In genomic region chr14:57057204-57057562, GRCm38 (mm10) we compare ENCODE assay signal across 7 mouse cellular contexts. TPM values are rescaled to one million over a fixed set of nuclear protein-coding genes. Genes with fewer than 3 reads are reported as not detected.
DNase-seq lines count a peak whose midpoint lies in the region; ATAC-seq lines count a peak whose summit lies in the region.

No protein-coding gene starts in this region.

- no peak for DNase-seq in lung, adult 18-20 months
- no peak for DNase-seq in forebrain, embryonic 14.5 days (ENCODE audit: low spot score)
- DNase-seq in layer of hippocampus, adult 11-12 months (ENCODE audit: low spot score) = no peak
- DNase-seq in ovary, postnatal 10 days (ENCODE audit: low spot score) = no peak

- peak overlapping the region; percentile 20; the same call in 1 of the 2 replicates for H3K9ac ChIP-seq in lung, embryonic 15.5 days
- H3K9ac ChIP-seq in forebrain, embryonic 14.5 days (ENCODE audit: low read length) = no peak overlapping the region; the same call in 1 of the 2 replicates
- no peak overlapping the region for H3K9ac ChIP-seq in liver, embryonic 12.5 days
- no peak overlapping the region for H3K9ac ChIP-seq in stomach, embryonic 15.5 days

- 6% methylated on average over 19 of the region's 19 CpGs for WGBS in lung, embryonic 15.5 days
- WGBS in forebrain, embryonic 14.5 days = 2% methylated on average over 19 of the region's 19 CpGs
- 5% methylated on average over 19 of the region's 19 CpGs for WGBS in liver, embryonic 12.5 days (ENCODE audit: insufficient replicate concordance)
- WGBS in stomach, embryonic 15.5 days = 4% methylated on average over 19 of the region's 19 CpGs

- no peak; the same call in 1 of the 2 replicates for ATAC-seq in lung, embryonic 15.5 days (ENCODE audit: borderline replicate concordance, extremely low read depth, low FRiP score, low TSS enrichment)
- ATAC-seq in forebrain, embryonic 14.5 days = no peak
- ATAC-seq in liver, embryonic 12.5 days = no peak
- ATAC-seq in stomach, embryonic 15.5 days (ENCODE audit: insufficient read depth, low FRiP score, low read depth) = no peak; the same call in 1 of the 2 replicates

- peak overlapping the region; percentile 91 for H3K4me2 ChIP-seq in lung, embryonic 15.5 days
- H3K4me2 ChIP-seq in forebrain, embryonic 14.5 days (ENCODE audit: low read length) = peak overlapping the region; percentile 80
- H3K4me2 ChIP-seq in liver, embryonic 12.5 days = peak overlapping the region; percentile 77
- H3K4me2 ChIP-seq in stomach, embryonic 15.5 days = peak overlapping the region; percentile 96

- H3K4me3 ChIP-seq in lung, embryonic 15.5 days = peak overlapping the region; percentile 45
- peak overlapping the region; percentile 45 for H3K4me3 ChIP-seq in forebrain, embryonic 14.5 days (ENCODE audit: low read depth, low read length)
- H3K4me3 ChIP-seq in liver, embryonic 12.5 days = peak overlapping the region; percentile 54
- peak overlapping the region; percentile 49 for H3K4me3 ChIP-seq in stomach, embryonic 15.5 days (replicated peaks)

- peaks cover 46% of the 10 kb centered on the region for H3K27me3 ChIP-seq in lung, embryonic 15.5 days
- peaks cover 41% of the 10 kb centered on the region for H3K27me3 ChIP-seq in forebrain, embryonic 14.5 days (replicated peaks; ENCODE audit: control insufficient read depth, insufficient read depth, low read length)
- H3K27me3 ChIP-seq in liver, embryonic 12.5 days (replicated peaks) = peaks cover 59% of the 10 kb centered on the region
- peaks cover 35% of the 10 kb centered on the region for H3K27me3 ChIP-seq in stomach, embryonic 15.5 days (replicated peaks)

- H3K4me1 ChIP-seq in lung, embryonic 15.5 days = peaks cover 25% of the 10 kb centered on the region
- no peaks in the 10 kb centered on the region; the same call in 1 of the 2 replicates for H3K4me1 ChIP-seq in forebrain, embryonic 14.5 days (ENCODE audit: control insufficient read depth, insufficient read depth, low read length)
- H3K4me1 ChIP-seq in liver, embryonic 12.5 days = peaks cover 11% of the 10 kb centered on the region
- H3K4me1 ChIP-seq in stomach, embryonic 15.5 days = peaks cover 10% of the 10 kb centered on the region; the same call in 1 of the 2 replicates

- no peaks in the 10 kb centered on the region for H3K36me3 ChIP-seq in lung, embryonic 15.5 days
- H3K36me3 ChIP-seq in forebrain, embryonic 14.5 days (ENCODE audit: control insufficient read depth, insufficient read depth, low read length) = no peaks in the 10 kb centered on the region
- H3K36me3 ChIP-seq in liver, embryonic 12.5 days = no peaks in the 10 kb centered on the region
- no peaks in the 10 kb centered on the region for H3K36me3 ChIP-seq in stomach, embryonic 15.5 days

- H3K27ac ChIP-seq in lung, embryonic 15.5 days = no peak overlapping the region
- no peak overlapping the region for H3K27ac ChIP-seq in forebrain, embryonic 14.5 days (ENCODE audit: low read depth, low read length)
- H3K27ac ChIP-seq in liver, embryonic 12.5 days = no peak overlapping the region
- no peak overlapping the region for H3K27ac ChIP-seq in stomach, embryonic 15.5 days

- no peaks in the 10 kb centered on the region for H3K9me3 ChIP-seq in lung, embryonic 15.5 days
- no peaks in the 10 kb centered on the region for H3K9me3 ChIP-seq in forebrain, embryonic 14.5 days (replicated peaks; ENCODE audit: control insufficient read depth, low read length)
- no peaks in the 10 kb centered on the region for H3K9me3 ChIP-seq in liver, embryonic 12.5 days (replicated peaks)
- H3K9me3 ChIP-seq in stomach, embryonic 15.5 days = no peaks in the 10 kb centered on the region

RNA-seq across cellular contexts. Expression of gene Gja3, which starts 0.7 kb away (rescaled TPM):
- 3.3 and 5.3 TPM in 2 replicates for polyA plus RNA-seq in lung, embryonic 15.5 days (2015; fragmentation: Nextera tagmentation; extraction: Ambion mirVana)
- polyA plus RNA-seq in forebrain, embryonic 14.5 days (2014; fragmentation: Nextera tagmentation; extraction: Ambion mirVana) = 0.42 and 0.63 TPM in 2 replicates
- not detected in 2 replicates for polyA plus RNA-seq in liver, embryonic 12.5 days (2016; fragmentation: Nextera tagmentation; extraction: Ambion mirVana)
- 0.53 and 1.2 TPM in 2 replicates for polyA plus RNA-seq in stomach, embryonic 15.5 days (2015; fragmentation: Nextera tagmentation; extraction: Ambion mirVana)

RNA-seq across cellular contexts. Expression of gene Gjb2, which starts 47.3 kb away (rescaled TPM):
- polyA plus RNA-seq in lung, embryonic 15.5 days (2015; fragmentation: Nextera tagmentation; extraction: Ambion mirVana) = 0.52 and 1.3 TPM in 2 replicates
- 11.0 and 15.2 TPM in 2 replicates for polyA plus RNA-seq in forebrain, embryonic 14.5 days (2014; fragmentation: Nextera tagmentation; extraction: Ambion mirVana)
- 2.0 and 3.5 TPM in 2 replicates for polyA plus RNA-seq in liver, embryonic 12.5 days (2016; fragmentation: Nextera tagmentation; extraction: Ambion mirVana)
- 13.3 and 19.9 TPM in 2 replicates for polyA plus RNA-seq in stomach, embryonic 15.5 days (2015; fragmentation: Nextera tagmentation; extraction: Ambion mirVana)

RNA-seq across cellular contexts. Expression of gene Gm4491, which starts 58.5 kb away (rescaled TPM):
- not detected in 2 replicates for polyA plus RNA-seq in lung, embryonic 15.5 days (2015; fragmentation: Nextera tagmentation; extraction: Ambion mirVana)
- polyA plus RNA-seq in forebrain, embryonic 14.5 days (2014; fragmentation: Nextera tagmentation; extraction: Ambion mirVana) = not detected in 2 replicates
- polyA plus RNA-seq in liver, embryonic 12.5 days (2016; fragmentation: Nextera tagmentation; extraction: Ambion mirVana) = not detected in 2 replicates
- not detected in 2 replicates for polyA plus RNA-seq in stomach, embryonic 15.5 days (2015; fragmentation: Nextera tagmentation; extraction: Ambion mirVana)
